Mouse (Mus musculus): ENCODE measurements around the gene Daam2.
"Not testable (repeated sequence)": the region's sequence is repeated elsewhere in the genome, so short reads cannot be mapped to it uniquely, and the experiment has no call there.

DNA sequence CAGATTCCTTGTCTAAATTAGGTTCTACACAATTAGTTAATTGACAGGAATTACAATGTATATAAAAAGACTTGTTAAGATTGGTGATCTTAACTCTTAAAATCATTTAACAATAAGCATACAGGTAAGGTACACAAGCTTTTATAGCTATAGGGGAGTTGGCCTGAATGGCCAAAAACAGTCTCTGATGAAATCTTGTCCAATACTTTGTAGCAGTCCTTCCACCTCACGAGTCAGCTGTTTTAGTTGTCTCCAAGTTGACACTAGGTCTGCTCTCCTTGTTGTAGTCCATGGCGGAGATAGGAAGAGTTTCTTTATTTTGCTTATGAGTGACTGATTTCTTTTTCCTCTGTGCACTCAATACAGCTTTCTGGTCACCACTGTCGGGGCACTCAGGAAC lies 121.3 kb downstream of the Daam2 start:
- not testable (repeated sequence) for TF ChIP-seq CTCF (IDR thresholded peaks at IDR 0.05; ENCODE audit: low read depth); EP300 (optimal IDR thresholded peaks at IDR 0.05)

All from stomach, postnatal 0 days (tissue).